Mouse (Mus musculus): ENCODE results near the gene Dusp22.

Dusp22 gene

GRCm38 (mm10) chr13:30656909-30657308, 2.9 kb upstream of the Dusp22 start:
- no peak for TF ChIP-seq GATA4 (IDR thresholded peaks at IDR 0.05; ENCODE audit: insufficient replicate concordance, low read length)

GRCm38 (mm10) chr13:30657779-30658178, 2.0 kb upstream of the Dusp22 start:
- TF ChIP-seq GATA4 (IDR thresholded peaks at IDR 0.05; ENCODE audit: insufficient replicate concordance, low read length) = no peak

GRCm38 (mm10) chr13:30658201-30658996, 1.4 kb upstream of the Dusp22 start:
- no peak for TF ChIP-seq GATA4 (IDR thresholded peaks at IDR 0.05; ENCODE audit: insufficient replicate concordance, low read length)

- no peak for TF ChIP-seq GATA4 (IDR thresholded peaks at IDR 0.05; ENCODE audit: insufficient replicate concordance, low read length)
Observed at GRCm38 (mm10) chr13:30665261-30665660, 5.5 kb downstream of the Dusp22 start.

GRCm38 (mm10) chr13:30666537-30666936, 6.7 kb downstream of the Dusp22 start:
- TF ChIP-seq GATA4 (IDR thresholded peaks at IDR 0.05; ENCODE audit: insufficient replicate concordance, low read length) = no peak

- no peak for TF ChIP-seq GATA4 (IDR thresholded peaks at IDR 0.05; ENCODE audit: insufficient replicate concordance, low read length)
Observed at GRCm38 (mm10) chr13:30668301-30668700, 8.5 kb downstream of the Dusp22 start.

GRCm38 (mm10) chr13:30669277-30669676, 9.5 kb downstream of the Dusp22 start:
- no peak for TF ChIP-seq GATA4 (IDR thresholded peaks at IDR 0.05; ENCODE audit: insufficient replicate concordance, low read length)

GRCm38 (mm10) chr13:30673878-30674277, 14.1 kb downstream of the Dusp22 start:
- no peak for TF ChIP-seq GATA4 (IDR thresholded peaks at IDR 0.05; ENCODE audit: insufficient replicate concordance, low read length)

GRCm38 (mm10) chr13:30678822-30679221, 19.0 kb downstream of the Dusp22 start:
- TF ChIP-seq GATA4 (IDR thresholded peaks at IDR 0.05; ENCODE audit: insufficient replicate concordance, low read length) = no peak

GRCm38 (mm10) chr13:30681866-30682265, 22.1 kb downstream of the Dusp22 start:
- no peak for TF ChIP-seq GATA4 (IDR thresholded peaks at IDR 0.05; ENCODE audit: insufficient replicate concordance, low read length)

- TF ChIP-seq GATA4 (IDR thresholded peaks at IDR 0.05; ENCODE audit: insufficient replicate concordance, low read length) = no peak
Observed at GRCm38 (mm10) chr13:30682328-30682727, 22.5 kb downstream of the Dusp22 start.

- TF ChIP-seq GATA4 (IDR thresholded peaks at IDR 0.05; ENCODE audit: insufficient replicate concordance, low read length) = no peak
Observed at GRCm38 (mm10) chr13:30684614-30685122, 24.9 kb downstream of the Dusp22 start.

- TF ChIP-seq GATA4 (IDR thresholded peaks at IDR 0.05; ENCODE audit: insufficient replicate concordance, low read length) = no peak
Observed at GRCm38 (mm10) chr13:30685957-30686356, 26.2 kb downstream of the Dusp22 start.

GRCm38 (mm10) chr13:30688035-30688616, 28.3 kb downstream of the Dusp22 start:
- TF ChIP-seq GATA4 (IDR thresholded peaks at IDR 0.05; ENCODE audit: insufficient replicate concordance, low read length) = no peak

- no peak for TF ChIP-seq GATA4 (IDR thresholded peaks at IDR 0.05; ENCODE audit: insufficient replicate concordance, low read length)
Observed at GRCm38 (mm10) chr13:30689475-30689874, 29.7 kb downstream of the Dusp22 start.

Data from liver, adult (tissue).